ENCODE assay signal across 13 mouse cellular contexts in genomic region chr14:23114910-23115309, GRCm38 (mm10).
A peak's percentile ranks its signal among the peaks of the same experiment; 100 is the strongest.
DNase-seq lines count a peak whose midpoint lies in the region; ATAC-seq and TF ChIP-seq lines count a peak whose summit lies in the region.
"Had no signal": no experiment of that assay in that cellular context is flagged by ENCODE, and none has a peak within 500 bp of the region (broad histone marks: within the 10 kb centered on the region; RNA-seq: fewer than 3 reads in every experiment).

No protein-coding gene starts in this region.

- H3K9me3 ChIP-seq in intestine, postnatal 0 days (ENCODE audit: control insufficient read depth) = no peaks in the 10 kb centered on the region
- H3K9me3 ChIP-seq in limb, embryonic 14.5 days (ENCODE audit: control insufficient read depth, low read length) = no peaks in the 10 kb centered on the region
- no peaks in the 10 kb centered on the region for H3K9me3 ChIP-seq in forebrain, embryonic 16.5 days (ENCODE audit: control insufficient read depth, low read length)
- H3K9me3 ChIP-seq: limb, embryonic 13.5 days; midbrain, embryonic 10.5 days had no signal

- ATAC-seq in intestine, postnatal 0 days = peak; percentile 100
- ATAC-seq in limb, embryonic 14.5 days (ENCODE audit: low FRiP score, low read depth) = no peak
- no peak for ATAC-seq in forebrain, embryonic 16.5 days
- ATAC-seq: hindbrain, embryonic 16.5 days had no signal

- DNase-seq in 3T3-L1 (ENCODE audit: low read depth, low spot score) = peak; percentile 81
- peak; percentile 64 for DNase-seq in embryo, embryonic 10.5 days (ENCODE audit: low spot score)
- peak; percentile 23 for DNase-seq in limb, embryonic 14.5 days (ENCODE audit: low spot score)
- DNase-seq in heart, adult 9 months (ENCODE audit: low spot score in 2 of 2) = no peak
- DNase-seq in thymus, postnatal 4 days = no peak
- DNase-seq in retina, embryonic 14.5 days (ENCODE audit: low spot score) = no peak
- DNase-seq: adrenal gland, postnatal 25 days; thymus, postnatal 14 days had no signal

- H3K27ac ChIP-seq in intestine, postnatal 0 days (ENCODE audit: low read depth, low read length) = no peak overlapping the region
- no peak overlapping the region for H3K27ac ChIP-seq in limb, embryonic 14.5 days (replicated peaks; ENCODE audit: low read depth, low read length)
- no peak overlapping the region for H3K27ac ChIP-seq in forebrain, embryonic 16.5 days (ENCODE audit: low read length)
- H3K27ac ChIP-seq: limb, embryonic 13.5 days; midbrain, embryonic 10.5 days had no signal

- no peak for TF ChIP-seq POLR2A in limb, embryonic 14.5 days (IDR thresholded peaks at IDR 0.05; ENCODE audit: borderline replicate concordance, extremely low read depth, insufficient read depth, insufficient read length)

- H3K36me3 ChIP-seq in intestine, postnatal 0 days (ENCODE audit: control insufficient read depth, insufficient read depth) = no peaks in the 10 kb centered on the region
- no peaks in the 10 kb centered on the region for H3K36me3 ChIP-seq in limb, embryonic 14.5 days (ENCODE audit: control insufficient read depth, insufficient read depth, low read length)
- H3K36me3 ChIP-seq in forebrain, embryonic 16.5 days (ENCODE audit: control insufficient read depth, insufficient read depth) = no peaks in the 10 kb centered on the region
- H3K36me3 ChIP-seq: limb, embryonic 13.5 days; midbrain, embryonic 10.5 days had no signal

- WGBS in intestine, postnatal 0 days = 35% methylated on average over 5 of the region's 5 CpGs
- WGBS in limb, embryonic 14.5 days = 35% methylated on average over 5 of the region's 5 CpGs
- WGBS in forebrain, embryonic 16.5 days = 74% methylated on average over 5 of the region's 5 CpGs

- peaks cover 8% of the 10 kb centered on the region; the same call in 1 of the 2 replicates for H3K4me1 ChIP-seq in intestine, postnatal 0 days (replicated peaks; ENCODE audit: control insufficient read depth, insufficient read depth, low read length)
- H3K4me1 ChIP-seq in limb, embryonic 14.5 days (ENCODE audit: control insufficient read depth, insufficient read depth, low read length) = peaks cover 3% of the 10 kb centered on the region; the same call in 1 of the 2 replicates
- H3K4me1 ChIP-seq in forebrain, embryonic 16.5 days (replicated peaks; ENCODE audit: control insufficient read depth, insufficient read depth, low read length) = no peaks in the 10 kb centered on the region

- no peak overlapping the region for H3K9ac ChIP-seq in intestine, postnatal 0 days (ENCODE audit: low read depth, low read length)
- no peak overlapping the region for H3K9ac ChIP-seq in limb, embryonic 14.5 days (ENCODE audit: low read depth, low read length, severe bottlenecking)
- no peak overlapping the region for H3K9ac ChIP-seq in forebrain, embryonic 16.5 days (replicated peaks; ENCODE audit: low read depth, low read length)
- H3K9ac ChIP-seq: limb, embryonic 13.5 days had no signal

- H3K27me3 ChIP-seq in intestine, postnatal 0 days (replicated peaks; ENCODE audit: control insufficient read depth, insufficient read depth, low read length) = no peaks in the 10 kb centered on the region
- H3K27me3 ChIP-seq in limb, embryonic 14.5 days (ENCODE audit: control insufficient read depth, insufficient read depth, low read length) = no peaks in the 10 kb centered on the region
- no peaks in the 10 kb centered on the region for H3K27me3 ChIP-seq in forebrain, embryonic 16.5 days (replicated peaks; ENCODE audit: control insufficient read depth, insufficient read depth, low read length)
- H3K27me3 ChIP-seq: limb, embryonic 13.5 days had no signal

- no peak overlapping the region for H3K4me2 ChIP-seq in intestine, postnatal 0 days (replicated peaks; ENCODE audit: low read depth)
- H3K4me2 ChIP-seq in limb, embryonic 14.5 days (replicated peaks; ENCODE audit: low read depth, low read length, severe bottlenecking) = no peak overlapping the region
- no peak overlapping the region for H3K4me2 ChIP-seq in forebrain, embryonic 16.5 days (ENCODE audit: low read length)
- H3K4me2 ChIP-seq: limb, embryonic 13.5 days had no signal

- no peak for TF ChIP-seq CTCF in intestine, postnatal 0 days (IDR thresholded peaks at IDR 0.05; ENCODE audit: low read depth)

- no peak overlapping the region for H3K4me3 ChIP-seq in intestine, postnatal 0 days (ENCODE audit: low read depth, low read length)
- no peak overlapping the region for H3K4me3 ChIP-seq in limb, embryonic 14.5 days (replicated peaks; ENCODE audit: low read length)
- H3K4me3 ChIP-seq in forebrain, embryonic 16.5 days (replicated peaks; ENCODE audit: low read length) = no peak overlapping the region
- H3K4me3 ChIP-seq: limb, embryonic 13.5 days; midbrain, embryonic 10.5 days had no signal

Comparison
In these comparisons a context has a peak if more than half of its experiments do, and no peak if none do; other contexts are left out.
1. DNase-seq: peak in 3T3-L1 (single experiment), embryo, embryonic 10.5 days (single experiment) and limb, embryonic 14.5 days (single experiment); none in heart, adult 9 months (0 of 2), thymus, postnatal 4 days (single experiment) and retina, embryonic 14.5 days (single experiment).